Mouse (Mus musculus): ENCODE results near the gene Vwa3b. TPM values are rescaled to one million over a fixed set of nuclear protein-coding genes. Genes with fewer than 3 reads are reported as not detected.

The Vwa3b gene
- 0.40 and 0.58 TPM in 2 replicates for polyA plus RNA-seq (2015; fragmentation: Nextera tagmentation; extraction: Ambion mirVana)

GRCm38 (mm10) chr1:37025962-37026686 is at the start of gene Vwa3b:
TSS of gene Vwa3b (plus strand) at chr1:37026596.
- Histone ChIP-seq H3K27me3 (0 out of 2 replicates have a peak, but pooled peaks cover 6% of the 10 kb centered on the region), H3K4me1 (peaks cover 8% of the 10 kb centered on the region), H3K36me3 (no peaks in the 10 kb centered on the region), H3K4me3 (no peak within 1 kb of the TSS), H3K9me3 (no peaks in the 10 kb centered on the region), H3K4me2 (no peak within 1 kb of the TSS), H3K9ac (no peak within 1 kb of the TSS), H3K27ac (no peak within 1 kb of the TSS)
- no peak for ATAC-seq (ENCODE audit: borderline replicate concordance, extremely low read depth, low FRiP score, low TSS enrichment)
- WGBS: 56% methylated on average over 5 of the region's 5 CpGs

GRCm38 (mm10) chr1:36976770-36977169 is 49.6 kb upstream of the Vwa3b start:
- H3K36me3 ChIP-seq: no peaks in the 10 kb centered on the region
- H3K27me3 ChIP-seq: no peaks in the 10 kb centered on the region
- no peak overlapping the region for H3K4me2 ChIP-seq
- no peak overlapping the region for H3K4me3 ChIP-seq
- H3K4me1 ChIP-seq: no peaks in the 10 kb centered on the region
- H3K27ac ChIP-seq: no peak overlapping the region
- no peak overlapping the region for H3K9ac ChIP-seq
- H3K9me3 ChIP-seq: no peaks in the 10 kb centered on the region
- no peak for ATAC-seq (ENCODE audit: borderline replicate concordance, extremely low read depth, low FRiP score, low TSS enrichment)
- WGBS: 55% methylated on average over 4 of the region's 4 CpGs

GRCm38 (mm10) chr1:36982191-36982961 is 44.0 kb upstream of the Vwa3b start:
- H3K9ac ChIP-seq: no peak overlapping the region
- H3K27me3 ChIP-seq: no peaks in the 10 kb centered on the region
- no peak overlapping the region for H3K4me2 ChIP-seq
- ATAC-seq (ENCODE audit: borderline replicate concordance, extremely low read depth, low FRiP score, low TSS enrichment): no peak
- no peak overlapping the region for H3K27ac ChIP-seq
- no peaks in the 10 kb centered on the region for H3K4me1 ChIP-seq
- H3K36me3 ChIP-seq: no peaks in the 10 kb centered on the region
- WGBS: 68% methylated on average over 9 of the region's 9 CpGs
- H3K4me3 ChIP-seq: no peak overlapping the region
- no peaks in the 10 kb centered on the region for H3K9me3 ChIP-seq

- Histone ChIP-seq H3K4me1 (no peaks in the 10 kb centered on the region), H3K9ac (no peak overlapping the region), H3K27ac (no peak overlapping the region), H3K9me3 (no peaks in the 10 kb centered on the region), H3K36me3 (no peaks in the 10 kb centered on the region), H3K27me3 (no peaks in the 10 kb centered on the region), H3K4me2 (no peak overlapping the region), H3K4me3 (no peak overlapping the region)
- no peak for ATAC-seq (ENCODE audit: borderline replicate concordance, extremely low read depth, low FRiP score, low TSS enrichment)
- WGBS: 32% methylated on average over 4 of the region's 4 CpGs
These were observed 42.6 kb upstream of the Vwa3b start for GRCm38 (mm10) chr1:36983754-36984153.

GRCm38 (mm10) chr1:36984406-36984805 is 42.0 kb upstream of the Vwa3b start:
- H3K9me3 ChIP-seq: no peaks in the 10 kb centered on the region
- no peak overlapping the region for H3K4me3 ChIP-seq
- H3K27me3 ChIP-seq: no peaks in the 10 kb centered on the region
- whole genome bisulfite sequencing: 40% methylated on average over 6 of the region's 6 CpGs
- no peaks in the 10 kb centered on the region for H3K36me3 ChIP-seq
- no peak overlapping the region for H3K27ac ChIP-seq
- no peak for ATAC-seq (ENCODE audit: borderline replicate concordance, extremely low read depth, low FRiP score, low TSS enrichment)
- no peak overlapping the region for H3K4me2 ChIP-seq
- no peak overlapping the region for H3K9ac ChIP-seq
- no peaks in the 10 kb centered on the region for H3K4me1 ChIP-seq

- Histone ChIP-seq H3K9ac (no peak overlapping the region), H3K36me3 (no peaks in the 10 kb centered on the region), H3K27ac (no peak overlapping the region), H3K4me3 (no peak overlapping the region), H3K4me1 (no peaks in the 10 kb centered on the region), H3K4me2 (no peak overlapping the region), H3K27me3 (no peaks in the 10 kb centered on the region), H3K9me3 (no peaks in the 10 kb centered on the region)
- no peak for ATAC-seq (ENCODE audit: borderline replicate concordance, extremely low read depth, low FRiP score, low TSS enrichment)
- 64% methylated on average over 6 of the region's 6 CpGs for WGBS
These were observed 40.5 kb upstream of the Vwa3b start for GRCm38 (mm10) chr1:36985896-36986295.

- Histone ChIP-seq H3K36me3 (no peaks in the 10 kb centered on the region), H3K9ac (no peak overlapping the region), H3K27me3 (no peaks in the 10 kb centered on the region), H3K4me1 (no peaks in the 10 kb centered on the region), H3K9me3 (no peaks in the 10 kb centered on the region), H3K4me3 (no peak overlapping the region), H3K4me2 (no peak overlapping the region), H3K27ac (no peak overlapping the region)
- 63% methylated on average over 14 of the region's 14 CpGs for WGBS
- ATAC-seq (ENCODE audit: borderline replicate concordance, extremely low read depth, low FRiP score, low TSS enrichment): no peak
These were observed 39.8 kb upstream of the Vwa3b start for GRCm38 (mm10) chr1:36986396-36987160.

- H3K4me1 ChIP-seq: no peaks in the 10 kb centered on the region
- H3K27me3 ChIP-seq: no peaks in the 10 kb centered on the region
- H3K4me3 ChIP-seq: no peak overlapping the region
- WGBS: 72% methylated on average over 10 of the region's 10 CpGs
- no peaks in the 10 kb centered on the region for H3K36me3 ChIP-seq
- ATAC-seq (ENCODE audit: borderline replicate concordance, extremely low read depth, low FRiP score, low TSS enrichment): no peak
- no peak overlapping the region for H3K27ac ChIP-seq
- H3K9ac ChIP-seq: no peak overlapping the region
- H3K9me3 ChIP-seq: no peaks in the 10 kb centered on the region
- H3K4me2 ChIP-seq: no peak overlapping the region
These were observed 38.9 kb upstream of the Vwa3b start for GRCm38 (mm10) chr1:36987172-36988148.

GRCm38 (mm10) chr1:36988161-36988560 is 38.2 kb upstream of the Vwa3b start:
- H3K27ac ChIP-seq: no peak overlapping the region
- WGBS: 81% methylated on average over 6 of the region's 6 CpGs

GRCm38 (mm10) chr1:36988561-36988960 is 37.8 kb upstream of the Vwa3b start:
- H3K9ac ChIP-seq: no peak overlapping the region
- H3K9me3 ChIP-seq: no peaks in the 10 kb centered on the region
- no peaks in the 10 kb centered on the region for H3K4me1 ChIP-seq
- 66% methylated on average over 6 of the region's 6 CpGs for WGBS
- no peaks in the 10 kb centered on the region for H3K36me3 ChIP-seq
- H3K27ac ChIP-seq: no peak overlapping the region
- H3K4me2 ChIP-seq: no peak overlapping the region
- no peaks in the 10 kb centered on the region for H3K27me3 ChIP-seq
- ATAC-seq (ENCODE audit: borderline replicate concordance, extremely low read depth, low FRiP score, low TSS enrichment): no peak
- no peak overlapping the region for H3K4me3 ChIP-seq

More at GRCm38 (mm10) chr1:36988161-36988560, 38.2 kb upstream of the Vwa3b start:
- Histone ChIP-seq H3K36me3 (no peaks in the 10 kb centered on the region), H3K4me1 (no peaks in the 10 kb centered on the region), H3K4me3 (no peak overlapping the region), H3K9ac (no peak overlapping the region), H3K9me3 (no peaks in the 10 kb centered on the region), H3K27me3 (no peaks in the 10 kb centered on the region), H3K4me2 (no peak overlapping the region)
- no peak for ATAC-seq (ENCODE audit: borderline replicate concordance, extremely low read depth, low FRiP score, low TSS enrichment)

- Histone ChIP-seq H3K9ac (no peak overlapping the region), H3K9me3 (no peaks in the 10 kb centered on the region), H3K4me3 (no peak overlapping the region), H3K4me2 (no peak overlapping the region), H3K36me3 (no peaks in the 10 kb centered on the region), H3K27me3 (no peaks in the 10 kb centered on the region), H3K27ac (no peak overlapping the region), H3K4me1 (no peaks in the 10 kb centered on the region)
- no peak for ATAC-seq (ENCODE audit: borderline replicate concordance, extremely low read depth, low FRiP score, low TSS enrichment)
- 92% methylated on average over 5 of the region's 5 CpGs for WGBS
These were observed 32.1 kb upstream of the Vwa3b start for GRCm38 (mm10) chr1:36994296-36994695.

All from lung, embryonic 15.5 days (tissue).